Mouse (Mus musculus) MEL (cell line): ENCODE data around the gene Fam43a. TPM values are rescaled to one million over a fixed set of nuclear protein-coding genes. Genes with fewer than 3 reads are reported as not detected.

Experiments used
- polyA plus RNA-seq, 2 experiments: library from polyadenylated mRNA; stranded (reverse) in 1 of 2; unstranded in 1 of 2; fragments of >175 nt in 1 of 2; fragments of >200 nt in 1 of 2; gene quantifications; 2 replicates each; pipeline versions ENCODE4 v1.2.1 to v1.2.4; 2012; ENCODE audit warnings: low replicate concordance in 2 of 2, low read depth in 1 of 2; ENCODE audit not compliant: insufficient read length in 2 of 2, insufficient read depth in 1 of 2, missing spikeins in 1 of 2
- total RNA-seq: library from RNA; depleted of rRNA; stranded (reverse); fragments of 300-350 nt; gene quantifications from 2 replicates; pipeline ENCODE4 v1.2.3, GENCODE M21; 2012; rRNA removed

The Fam43a gene
- total and polyA plus RNA-seq, 3 experiments, result 0.08 to 0.68 TPM; not detected in 1

Other genes starting within 250 kb of the Fam43a start
- gene Atp13a3, start 193.7 kb upstream of the Fam43a start, total RNA-seq, result 120 and 145 TPM in 2 replicates
- gene Atp13a3, start 193.7 kb upstream of the Fam43a start, polyA plus RNA-seq, result 100 to 1,000 TPM in 1 of 2 experiments, 10 to 100 TPM in 1; 93.3 to 117 TPM
- 0.46 and 0.50 TPM in 2 replicates for gene Tmem44, start 48.9 kb upstream of the Fam43a start, total RNA-seq
- 1 to 10 TPM in 1 of 2 experiments, not detected in 1; 1.4 TPM for gene Tmem44, start 48.9 kb upstream of the Fam43a start, polyA plus RNA-seq
- 55.2 and 58.8 TPM in 2 replicates for gene Lsg1, start 12.1 kb upstream of the Fam43a start, total RNA-seq
- gene Lsg1, start 12.1 kb upstream of the Fam43a start, polyA plus RNA-seq, result 10 to 100 TPM in 1 of 2 experiments, not detected in 1; 84.4 TPM